Mouse (Mus musculus) cerebellum, adult 2 months (tissue): Measurements from ENCODE around the gene Aff1.

Experiments used
- CTCF ChIP-seq: fragments of 200-500 bp; IDR thresholded peaks from 2 replicates; pipeline ENCODE4 v1.5.1; 2011; ENCODE audit warnings: low read depth, mild to moderate bottlenecking, control low read depth, low read length, moderate library complexity, borderline replicate concordance; ENCODE audit not compliant: insufficient read depth
- POLR2A ChIP-seq: fragments of 200-500 bp; IDR thresholded peaks from 2 replicates; pipeline ENCODE4 v1.6.1; 2011; ENCODE audit warnings: low read length, control low read depth, borderline replicate concordance; ENCODE audit not compliant: insufficient read depth

DNA sequence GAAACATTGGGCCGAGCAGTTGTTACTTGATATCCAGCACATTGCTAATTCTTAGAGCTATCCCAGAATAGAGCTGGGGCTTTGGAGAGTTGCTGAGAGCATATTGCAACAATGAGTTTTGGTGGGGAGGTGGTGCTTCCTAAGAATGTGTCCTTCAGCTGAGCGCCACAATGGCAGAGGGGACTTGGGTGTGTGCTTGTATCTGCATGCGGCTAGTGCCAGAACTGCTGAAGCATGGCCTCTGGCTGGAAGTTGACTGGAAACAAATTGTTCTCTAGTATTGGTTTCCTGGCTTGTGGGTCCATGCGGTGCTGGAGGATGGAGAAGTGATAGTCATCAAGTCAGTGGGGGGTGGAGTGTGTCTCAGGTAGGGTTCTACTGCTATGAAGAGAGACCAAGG lies 13.2 kb downstream of the Aff1 start:
- TF ChIP-seq POLR2A (no peak), CTCF (no peak)
